Mouse (Mus musculus): ENCODE data around the gene Taf1d.

DNA sequence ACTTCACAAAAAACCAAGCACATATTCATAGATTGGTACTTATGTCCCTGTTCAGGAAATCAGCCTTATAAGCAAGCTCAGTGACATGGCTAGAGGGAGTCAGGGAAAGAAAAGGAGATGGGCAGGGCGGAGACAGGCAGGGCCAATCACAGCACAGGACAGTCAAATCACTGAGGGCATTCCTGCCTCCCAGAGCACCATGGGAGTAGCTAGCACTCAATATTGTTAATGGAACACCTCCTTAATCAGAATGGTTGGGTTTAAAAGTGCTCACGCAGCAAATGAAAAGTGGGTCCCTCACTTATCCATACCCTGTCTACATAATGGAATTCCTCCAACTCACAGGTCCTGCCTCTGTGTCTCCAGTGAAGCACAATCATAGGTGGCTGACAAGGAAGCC is 3.1 kb upstream of the Taf1d start:
- TF ChIP-seq POLR2A (IDR thresholded peaks at IDR 0.05; ENCODE audit: borderline replicate concordance, control insufficient read depth, low read depth, low read length) (no peak), CTCF (IDR thresholded peaks at IDR 0.05; ENCODE audit: control insufficient read depth, insufficient read depth, low read length) (no peak)
